Mouse (Mus musculus): ENCODE data around the gene Angptl8. TPM values are rescaled to one million over a fixed set of nuclear protein-coding genes. Genes with fewer than 3 reads are reported as not detected.

The Angptl8 gene
- total RNA-seq, 1 experiment = not detected

DNA sequence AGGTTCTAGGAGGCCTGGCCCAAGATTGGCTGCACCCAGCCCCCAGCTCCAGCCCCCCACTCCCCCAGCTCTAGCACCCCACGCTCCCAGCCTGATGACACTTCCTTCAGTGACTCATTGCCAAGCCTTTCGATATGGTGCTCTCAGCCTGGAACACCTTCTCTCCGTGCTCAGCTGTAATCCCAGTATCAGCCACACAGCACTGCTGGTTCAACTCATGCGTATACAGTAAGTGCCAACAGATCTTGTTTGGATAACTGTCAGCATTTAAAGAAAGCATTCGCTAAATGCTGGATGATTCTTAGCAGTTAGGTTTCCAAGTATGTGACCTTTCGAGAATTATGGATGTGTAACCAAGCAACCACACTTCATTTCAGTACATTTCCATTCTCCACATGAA, 7.8 kb downstream of the Angptl8 start:
- H3K4me1 ChIP-seq (ENCODE audit: control insufficient read depth in 2 of 2, insufficient read depth in 2 of 2, low read length in 2 of 2, poor library complexity in 1 of 2) = peaks cover 2 to 30% of the 10 kb centered on the region in 2 experiments; a peak in 3 of 4 replicates
- no peak overlapping the region for H3K27ac ChIP-seq (ENCODE audit: insufficient read depth, low read depth, low read length, poor library complexity, severe bottlenecking)
- H3K9me3 ChIP-seq (ENCODE audit: control insufficient read depth, insufficient read depth, low read depth, low read length) = no peaks in the 10 kb centered on the region
- TF ChIP-seq HCFC1 (IDR thresholded peaks at IDR 0.05; ENCODE audit: borderline replicate concordance, insufficient read depth, low read length) (no peak), ZNF384 (IDR thresholded peaks at IDR 0.05; ENCODE audit: low read depth, low read length) (no peak), MAFK (IDR thresholded peaks at IDR 0.05; ENCODE audit: insufficient read depth, low read depth, low read length) (no peak), ZC3H11A (IDR thresholded peaks at IDR 0.05; ENCODE audit: borderline replicate concordance, low read depth, low read length) (no peak), CHD2 (IDR thresholded peaks at IDR 0.05; ENCODE audit: low read depth, low read length) (no peak)
- in situ Hi-C loops (cut with MboI; ENCODE audit: low sequenced_read_pairs in 2 of 2, unreplicated experiment in 2 of 2) = no loop called here
- H3K4me3 ChIP-seq (ENCODE audit: insufficient read depth in 1 of 2, low read depth in 1 of 2, low read length in 2 of 2, poor library complexity in 1 of 2, severe bottlenecking in 1 of 2) = no peak overlapping the region
- H3K36me3 ChIP-seq (ENCODE audit: control insufficient read depth, insufficient read depth, low read length, poor library complexity, severe bottlenecking) = peaks cover 71% of the 10 kb centered on the region
- no peak for DNase-seq (ENCODE audit: low read depth, low spot score)
- no peak overlapping the region for H3K9ac ChIP-seq (ENCODE audit: insufficient read depth, low read depth, low read length, poor library complexity, severe bottlenecking)

DNA sequence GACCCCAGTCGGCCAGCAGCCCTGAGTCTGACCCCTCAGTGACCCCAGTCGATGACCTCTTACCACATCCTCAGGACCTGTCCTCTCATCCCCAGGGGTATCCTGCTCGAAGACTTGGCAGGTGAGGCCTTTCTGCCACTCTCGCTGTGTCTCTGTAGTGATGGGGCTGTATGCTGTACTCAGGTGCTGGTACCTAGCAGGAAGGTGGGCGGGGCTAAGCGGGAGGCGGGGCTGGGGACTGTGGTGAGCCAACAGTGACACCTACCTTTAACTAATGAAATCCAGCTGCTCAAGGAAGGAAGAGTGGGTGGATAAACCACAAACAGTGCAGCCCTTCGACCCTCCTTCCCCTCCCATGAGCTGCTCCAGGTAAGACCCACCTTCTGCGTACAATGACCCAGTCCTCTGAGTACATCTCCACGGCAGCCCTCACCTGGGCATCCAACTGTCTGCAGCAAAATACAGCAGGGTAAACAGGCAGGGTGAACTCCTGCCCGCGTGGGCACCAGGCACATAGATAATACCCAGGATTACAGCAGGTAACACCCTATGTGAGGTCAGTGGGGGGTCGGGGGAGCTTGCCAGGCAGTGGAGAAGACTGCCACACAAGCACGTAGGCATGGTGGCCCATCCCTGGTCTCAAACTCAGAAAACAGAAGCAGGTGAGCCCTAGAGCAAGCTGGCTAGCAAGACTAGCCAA, 10.2 kb downstream of the Angptl8 start:
- H3K4me1 ChIP-seq (ENCODE audit: control insufficient read depth in 2 of 2, insufficient read depth in 2 of 2, low read length in 2 of 2, poor library complexity in 1 of 2) = peaks cover 3 to 36% of the 10 kb centered on the region in 2 experiments; a peak in 3 of 4 replicates
- in situ Hi-C loops (cut with MboI; ENCODE audit: low sequenced_read_pairs in 2 of 2, unreplicated experiment in 2 of 2) = no loop called here
- TF ChIP-seq ZNF384 (IDR thresholded peaks at IDR 0.05; ENCODE audit: low read depth, low read length) = no peak
- no peak for TF ChIP-seq CHD2 (IDR thresholded peaks at IDR 0.05; ENCODE audit: low read depth, low read length)
- TF ChIP-seq ZC3H11A (IDR thresholded peaks at IDR 0.05; ENCODE audit: borderline replicate concordance, low read depth, low read length) = no peak
- no peak for TF ChIP-seq MAFK (IDR thresholded peaks at IDR 0.05; ENCODE audit: insufficient read depth, low read depth, low read length)
- TF ChIP-seq HCFC1 (IDR thresholded peaks at IDR 0.05; ENCODE audit: borderline replicate concordance, insufficient read depth, low read length) = no peak

DNA sequence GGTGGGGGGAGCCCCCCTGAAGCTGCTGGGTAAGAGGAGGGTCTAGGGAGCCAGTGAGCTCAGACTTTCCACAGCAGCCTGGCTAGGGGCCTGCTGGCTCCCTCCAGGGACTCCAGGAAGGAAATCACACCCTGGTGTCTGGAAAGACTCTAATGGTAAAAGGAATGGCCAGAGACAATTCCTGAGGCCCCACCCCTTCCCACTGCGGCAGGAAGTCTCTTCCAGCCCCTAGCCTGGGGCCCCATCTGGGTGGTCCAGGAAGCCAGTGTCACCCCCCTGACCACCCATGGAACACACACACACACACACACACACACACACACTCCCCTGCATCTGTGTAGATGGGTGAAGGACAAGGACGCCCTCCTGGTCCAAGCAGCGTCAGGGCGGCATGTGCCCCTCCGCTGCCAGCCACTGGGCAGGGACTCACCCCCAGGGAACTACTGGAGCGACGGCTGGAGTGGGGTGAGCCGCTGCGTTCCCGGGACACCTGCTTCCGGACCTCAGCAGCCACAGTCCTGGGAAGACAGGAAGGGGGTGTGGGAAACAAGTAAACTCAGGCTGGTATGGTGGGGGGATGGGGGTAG, 11.5 kb downstream of the Angptl8 start:
- H3K4me1 ChIP-seq (ENCODE audit: control insufficient read depth in 2 of 2, insufficient read depth in 2 of 2, low read length in 2 of 2, poor library complexity in 1 of 2) = peaks cover 4 to 38% of the 10 kb centered on the region in 2 experiments; a peak in 3 of 4 replicates
- in situ Hi-C loops (cut with MboI; ENCODE audit: low sequenced_read_pairs in 2 of 2, unreplicated experiment in 2 of 2) = no loop called here
- TF ChIP-seq MAFK (IDR thresholded peaks at IDR 0.05; ENCODE audit: insufficient read depth, low read depth, low read length) (no peak), HCFC1 (IDR thresholded peaks at IDR 0.05; ENCODE audit: borderline replicate concordance, insufficient read depth, low read length) (no peak), ZNF384 (IDR thresholded peaks at IDR 0.05; ENCODE audit: low read depth, low read length) (no peak), ZC3H11A (IDR thresholded peaks at IDR 0.05; ENCODE audit: borderline replicate concordance, low read depth, low read length) (no peak), CHD2 (IDR thresholded peaks at IDR 0.05; ENCODE audit: low read depth, low read length) (no peak)

More for the DNA sequence above, 10.2 kb downstream of the Angptl8 start:
- peak overlapping the region in 1 of 2 experiments; percentile 26; a peak in 1 of 4 replicates for H3K4me3 ChIP-seq (ENCODE audit: insufficient read depth in 1 of 2, low read depth in 1 of 2, low read length in 2 of 2, poor library complexity in 1 of 2, severe bottlenecking in 1 of 2)
- peak overlapping the region; percentile 32; the same call in 1 of the 2 replicates for H3K9ac ChIP-seq (ENCODE audit: insufficient read depth, low read depth, low read length, poor library complexity, severe bottlenecking)
- peaks cover 57% of the 10 kb centered on the region for H3K36me3 ChIP-seq (ENCODE audit: control insufficient read depth, insufficient read depth, low read length, poor library complexity, severe bottlenecking)
- no peak for DNase-seq (ENCODE audit: low read depth, low spot score)
- H3K9me3 ChIP-seq (ENCODE audit: control insufficient read depth, insufficient read depth, low read depth, low read length) = no peaks in the 10 kb centered on the region
- H3K27ac ChIP-seq (ENCODE audit: insufficient read depth, low read depth, low read length, poor library complexity, severe bottlenecking) = peak overlapping the region; percentile 35; the same call in 1 of the 2 replicates

DNA sequence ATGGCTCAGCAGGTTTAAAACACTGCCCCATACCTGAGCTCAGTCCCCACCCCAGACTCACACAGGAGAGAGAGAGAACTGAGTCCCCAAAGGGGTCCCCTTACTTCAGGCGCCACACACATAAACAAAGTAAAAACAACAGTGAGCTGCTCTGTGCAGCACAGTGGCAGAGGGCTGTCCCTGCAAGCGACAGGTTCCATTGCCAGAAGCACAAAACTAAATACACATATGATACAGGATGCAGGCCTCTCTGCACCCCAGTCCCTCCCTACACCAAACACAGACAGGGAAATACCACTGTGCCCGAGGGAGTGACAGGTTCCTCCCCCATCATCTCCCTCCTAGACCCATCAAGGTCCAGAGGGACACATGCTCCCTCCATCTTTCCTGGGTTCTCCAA, 12.1 kb downstream of the Angptl8 start:
- H3K4me3 ChIP-seq (ENCODE audit: insufficient read depth in 1 of 2, low read depth in 1 of 2, low read length in 2 of 2, poor library complexity in 1 of 2, severe bottlenecking in 1 of 2) = peak overlapping the region; percentile 30 to 62; a peak in 3 of 4 replicates
- no peak for TF ChIP-seq ZNF384 (IDR thresholded peaks at IDR 0.05; ENCODE audit: low read depth, low read length)
- no peak for TF ChIP-seq MAFK (IDR thresholded peaks at IDR 0.05; ENCODE audit: insufficient read depth, low read depth, low read length)
- TF ChIP-seq CHD2 (IDR thresholded peaks at IDR 0.05; ENCODE audit: low read depth, low read length) = no peak
- TF ChIP-seq HCFC1 (IDR thresholded peaks at IDR 0.05; ENCODE audit: borderline replicate concordance, insufficient read depth, low read length) = no peak
- TF ChIP-seq ZC3H11A (IDR thresholded peaks at IDR 0.05; ENCODE audit: borderline replicate concordance, low read depth, low read length) = no peak

More for the DNA sequence above, 11.5 kb downstream of the Angptl8 start:
- no peaks in the 10 kb centered on the region for H3K9me3 ChIP-seq (ENCODE audit: control insufficient read depth, insufficient read depth, low read depth, low read length)
- peak overlapping the region; percentile 63 for H3K9ac ChIP-seq (ENCODE audit: insufficient read depth, low read depth, low read length, poor library complexity, severe bottlenecking)
- DNase-seq (ENCODE audit: low read depth, low spot score) = no peak
- H3K4me3 ChIP-seq (ENCODE audit: insufficient read depth in 1 of 2, low read depth in 1 of 2, low read length in 2 of 2, poor library complexity in 1 of 2, severe bottlenecking in 1 of 2) = peak overlapping the region; percentile 41 to 62; a peak in 3 of 4 replicates
- peaks cover 45% of the 10 kb centered on the region for H3K36me3 ChIP-seq (ENCODE audit: control insufficient read depth, insufficient read depth, low read length, poor library complexity, severe bottlenecking)
- peak overlapping the region; percentile 92 for H3K27ac ChIP-seq (ENCODE audit: insufficient read depth, low read depth, low read length, poor library complexity, severe bottlenecking)

More for the DNA sequence above, 12.1 kb downstream of the Angptl8 start:
- in situ Hi-C loops (cut with MboI; ENCODE audit: low sequenced_read_pairs in 2 of 2, unreplicated experiment in 2 of 2) = no loop called here
- Histone ChIP-seq H3K27ac (ENCODE audit: insufficient read depth, low read depth, low read length, poor library complexity, severe bottlenecking) (peak overlapping the region; percentile 92), H3K4me1 (ENCODE audit: control insufficient read depth in 2 of 2, insufficient read depth in 2 of 2, low read length in 2 of 2, poor library complexity in 1 of 2) (peaks cover 4 to 35% of the 10 kb centered on the region in 2 experiments; a peak in 3 of 4 replicates), H3K9me3 (ENCODE audit: control insufficient read depth, insufficient read depth, low read depth, low read length) (no peaks in the 10 kb centered on the region), H3K36me3 (ENCODE audit: control insufficient read depth, insufficient read depth, low read length, poor library complexity, severe bottlenecking) (peaks cover 39% of the 10 kb centered on the region), H3K9ac (ENCODE audit: insufficient read depth, low read depth, low read length, poor library complexity, severe bottlenecking) (peak overlapping the region; percentile 56; the same call in 1 of the 2 replicates)
- no peak for DNase-seq (ENCODE audit: low read depth, low spot score)

All from ES-E14 (cell line).